Mouse (Mus musculus) liver, postnatal 0 days (tissue): ENCODE results near the gene Gmcl1.

Experiments used
- CTCF ChIP-seq: sonication (generic); IDR thresholded peaks from 2 replicates; pipeline ENCODE4 v1.5.1; 2016; ENCODE audit warnings: antibody characterized with exemption, low read depth
- EP300 ChIP-seq: IDR thresholded peaks from 2 replicates; pipeline ENCODE4 v1.6.1; 2016; ENCODE audit warnings: antibody characterized with exemption, low read depth, mild to moderate bottlenecking

- no peak for TF ChIP-seq EP300
- TF ChIP-seq CTCF: no peak
These were observed 45.9 kb upstream of the Gmcl1 start for GRCm38 (mm10) chr6:86778910-86779594.
